Mouse (Mus musculus): ENCODE measurements around the gene Iffo2. TPM values are rescaled to one million over a fixed set of nuclear protein-coding genes. Genes with fewer than 3 reads are reported as not detected.
A peak's percentile ranks its signal among the peaks of the same experiment; 100 is the strongest.

The Iffo2 gene
- polyA plus RNA-seq, 2 experiments = 0.56 to 1.4 TPM

DNA sequence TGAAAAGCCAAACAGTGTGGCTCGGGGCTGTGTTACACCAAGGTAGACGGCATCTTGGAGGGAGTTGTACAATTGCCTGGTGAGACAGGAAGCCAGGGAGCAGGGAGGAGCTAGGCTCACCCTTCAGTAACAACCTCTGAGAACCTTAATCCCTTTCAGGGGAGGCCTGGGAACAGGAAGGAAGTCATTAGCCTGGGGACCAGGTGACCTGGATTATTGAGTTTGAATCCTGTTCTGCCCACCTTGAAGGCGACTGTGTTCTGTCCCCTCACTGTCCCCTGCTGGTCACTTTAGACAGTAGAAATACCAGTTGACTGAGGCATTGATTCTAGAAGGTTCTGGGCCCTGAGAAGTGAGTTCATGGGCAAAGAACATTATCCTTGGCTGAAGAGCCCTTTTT, 63.7 kb downstream of the Iffo2 start:
- WGBS (ENCODE audit: insufficient replicate concordance) = 27% methylated on average over 3 of the region's 3 CpGs
- no peak for ATAC-seq (ENCODE audit: insufficient read depth)
- no peaks in the 10 kb centered on the region for H3K27me3 ChIP-seq (ENCODE audit: control insufficient read depth, insufficient read depth, low read length)
- H3K9me3 ChIP-seq (ENCODE audit: control insufficient read depth, low read length) = no peaks in the 10 kb centered on the region
- TF ChIP-seq CTCF (IDR thresholded peaks at IDR 0.05; ENCODE audit: low read depth) (no peak), EP300 (IDR thresholded peaks at IDR 0.05; ENCODE audit: low read depth) (no peak)
- H3K27ac ChIP-seq = no peak overlapping the region
- no peaks in the 10 kb centered on the region for H3K36me3 ChIP-seq (replicated peaks; ENCODE audit: control insufficient read depth, insufficient read depth, low read depth)
- H3K4me3 ChIP-seq (ENCODE audit: insufficient read depth in 1 of 2, low read depth in 2 of 2, low read length in 2 of 2) = no peak overlapping the region
- no peak overlapping the region for H3K9ac ChIP-seq (replicated peaks)
- DNase-seq (ENCODE audit: low read depth in 3 of 3, low spot score in 3 of 3) = no peak
- no peak overlapping the region for H3K4me2 ChIP-seq (ENCODE audit: low read depth)
- H3K4me1 ChIP-seq (replicated peaks; ENCODE audit: control insufficient read depth in 2 of 2, insufficient read depth in 2 of 2, low read length in 1 of 2) = peaks cover 0 to 7% of the 10 kb centered on the region in 2 experiments; a peak in 1 of 4 replicates

DNA sequence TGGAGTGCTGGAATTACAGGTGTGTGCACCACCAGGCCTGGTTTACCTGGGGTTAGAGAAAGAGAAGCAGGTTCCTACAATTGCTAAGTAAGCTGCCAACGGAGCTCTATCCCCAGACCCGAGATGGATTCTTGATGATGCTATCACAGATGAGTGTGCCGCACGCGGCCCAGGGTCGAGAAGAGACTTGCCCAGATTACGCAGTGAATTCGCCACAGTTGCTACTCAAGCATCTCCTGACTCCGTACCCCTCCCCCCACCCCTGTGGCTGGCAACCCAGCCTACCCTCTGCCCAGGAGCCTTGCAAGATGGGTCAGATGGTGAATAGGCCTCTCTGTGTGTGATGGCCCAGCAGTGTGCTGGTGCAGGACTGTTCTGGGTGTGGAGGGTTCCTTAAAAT, 66.4 kb downstream of the Iffo2 start:
- H3K27me3 ChIP-seq (ENCODE audit: control insufficient read depth, insufficient read depth, low read length) = no peaks in the 10 kb centered on the region
- no peaks in the 10 kb centered on the region for H3K9me3 ChIP-seq (ENCODE audit: control insufficient read depth, low read length)
- ATAC-seq (ENCODE audit: insufficient read depth) = no peak
- H3K4me2 ChIP-seq (ENCODE audit: low read depth) = no peak overlapping the region
- DNase-seq (ENCODE audit: low read depth in 3 of 3, low spot score in 3 of 3) = no peak
- H3K27ac ChIP-seq = no peak overlapping the region
- no peak overlapping the region for H3K4me3 ChIP-seq (ENCODE audit: insufficient read depth in 1 of 2, low read depth in 2 of 2, low read length in 2 of 2)
- peaks cover 0 to 16% of the 10 kb centered on the region in 2 experiments; a peak in 2 of 4 replicates for H3K4me1 ChIP-seq (replicated peaks; ENCODE audit: control insufficient read depth in 2 of 2, insufficient read depth in 2 of 2, low read length in 1 of 2)
- TF ChIP-seq EP300 (IDR thresholded peaks at IDR 0.05; ENCODE audit: low read depth) (no peak), CTCF (IDR thresholded peaks at IDR 0.05; ENCODE audit: low read depth) (no peak)
- no peak overlapping the region for H3K9ac ChIP-seq (replicated peaks)
- 44% methylated on average over 9 of the region's 9 CpGs for WGBS (ENCODE audit: insufficient replicate concordance)
- no peaks in the 10 kb centered on the region for H3K36me3 ChIP-seq (replicated peaks; ENCODE audit: control insufficient read depth, insufficient read depth, low read depth)

DNA sequence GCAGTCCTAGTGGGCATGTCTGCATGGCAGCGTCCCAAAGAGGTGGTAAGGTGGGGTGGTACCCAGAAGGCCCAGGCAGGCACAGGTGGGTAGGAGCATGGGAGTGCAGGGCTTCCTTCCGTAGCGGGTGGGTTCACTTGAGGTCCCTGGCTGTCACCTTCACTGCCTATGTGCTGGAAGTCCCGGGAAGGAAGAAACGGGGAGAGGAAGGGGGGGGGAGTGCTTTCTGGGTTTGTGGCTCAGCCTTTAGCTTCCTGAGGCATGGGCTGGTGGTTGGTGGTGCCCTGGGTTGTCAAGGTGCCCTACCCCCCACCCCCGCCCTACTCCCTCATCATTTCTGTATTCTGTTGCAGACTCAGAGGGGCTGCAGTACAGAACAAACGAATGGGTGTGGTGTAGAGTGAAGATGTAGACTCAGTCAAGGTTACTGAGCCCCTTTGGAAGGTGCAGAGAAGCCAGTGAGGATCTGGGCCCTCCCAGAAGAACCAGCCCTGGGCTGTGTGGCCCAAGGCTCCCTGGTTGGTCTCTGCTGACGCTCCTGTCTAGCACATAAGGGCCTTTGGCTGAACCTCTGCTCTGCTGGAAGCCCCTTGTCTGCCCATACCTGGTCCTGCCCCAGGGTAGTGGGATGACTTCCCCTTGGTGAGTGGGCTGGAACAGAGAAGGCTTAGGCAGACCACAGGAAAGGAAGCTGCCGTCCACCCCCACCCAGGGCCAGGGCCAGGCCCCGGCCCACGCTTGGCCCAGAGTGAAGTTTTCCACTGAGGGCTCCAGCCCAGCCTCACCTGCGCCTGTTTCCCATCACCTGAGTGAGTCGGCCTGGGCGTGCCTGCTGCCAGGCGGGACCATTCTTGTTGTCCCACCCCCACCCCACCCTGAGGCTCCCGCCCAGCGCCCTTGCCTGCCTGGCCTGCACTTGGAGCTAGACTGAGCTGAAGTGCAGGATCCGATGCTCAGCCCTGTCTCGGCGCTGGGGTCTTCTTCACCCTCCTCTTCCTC, 67.2 kb downstream of the Iffo2 start:
- 29% methylated on average over 20 of the region's 20 CpGs for WGBS (ENCODE audit: insufficient replicate concordance)
- no peak overlapping the region for H3K27ac ChIP-seq
- ATAC-seq (ENCODE audit: insufficient read depth) = no peak
- peaks cover 0 to 24% of the 10 kb centered on the region in 2 experiments; a peak in 2 of 4 replicates for H3K4me1 ChIP-seq (replicated peaks; ENCODE audit: control insufficient read depth in 2 of 2, insufficient read depth in 2 of 2, low read length in 1 of 2)
- no peak overlapping the region for H3K4me2 ChIP-seq (ENCODE audit: low read depth)
- no peaks in the 10 kb centered on the region for H3K27me3 ChIP-seq (ENCODE audit: control insufficient read depth, insufficient read depth, low read length)
- H3K9me3 ChIP-seq (ENCODE audit: control insufficient read depth, low read length) = no peaks in the 10 kb centered on the region
- no peaks in the 10 kb centered on the region for H3K36me3 ChIP-seq (replicated peaks; ENCODE audit: control insufficient read depth, insufficient read depth, low read depth)
- no peak for DNase-seq (ENCODE audit: low read depth in 3 of 3, low spot score in 3 of 3)
- TF ChIP-seq CTCF (IDR thresholded peaks at IDR 0.05; ENCODE audit: low read depth) (no peak), EP300 (IDR thresholded peaks at IDR 0.05; ENCODE audit: low read depth) (no peak)
- no peak overlapping the region for H3K4me3 ChIP-seq (ENCODE audit: insufficient read depth in 1 of 2, low read depth in 2 of 2, low read length in 2 of 2)
- H3K9ac ChIP-seq (replicated peaks) = no peak overlapping the region

DNA sequence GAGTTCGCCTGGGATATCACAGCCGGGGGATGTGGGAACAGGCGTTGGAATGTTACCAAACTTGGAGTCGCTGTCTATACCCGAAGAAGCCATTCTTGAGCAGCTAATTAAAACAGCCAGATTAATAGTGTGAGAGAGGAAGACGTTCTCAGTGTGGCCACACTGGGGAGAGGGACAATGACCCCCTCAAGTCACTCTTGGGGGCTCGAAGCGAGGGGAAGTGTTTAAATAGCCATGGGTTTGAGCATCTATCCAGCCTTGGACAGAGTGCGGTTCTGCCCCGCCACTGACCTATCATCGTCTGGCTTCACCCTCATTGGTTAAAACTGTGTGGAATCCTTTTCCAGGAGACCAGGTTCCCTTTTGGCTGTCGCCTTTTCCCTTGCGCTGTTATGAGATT, 68.0 kb downstream of the Iffo2 start:
- 18% methylated on average over 13 of the region's 13 CpGs for WGBS (ENCODE audit: insufficient replicate concordance)
- H3K4me1 ChIP-seq (replicated peaks; ENCODE audit: control insufficient read depth in 2 of 2, insufficient read depth in 2 of 2, low read length in 1 of 2) = peaks cover 0 to 26% of the 10 kb centered on the region in 2 experiments; a peak in 2 of 4 replicates
- no peak overlapping the region for H3K27ac ChIP-seq
- H3K27me3 ChIP-seq (ENCODE audit: control insufficient read depth, insufficient read depth, low read length) = no peaks in the 10 kb centered on the region
- TF ChIP-seq CTCF (IDR thresholded peaks at IDR 0.05; ENCODE audit: low read depth) = no peak
- TF ChIP-seq EP300 (IDR thresholded peaks at IDR 0.05; ENCODE audit: low read depth) = no peak
- no peak overlapping the region for H3K9ac ChIP-seq (replicated peaks)
- ATAC-seq (ENCODE audit: insufficient read depth) = no peak
- no peak overlapping the region for H3K4me3 ChIP-seq (ENCODE audit: insufficient read depth in 1 of 2, low read depth in 2 of 2, low read length in 2 of 2)
- peak overlapping the region; percentile 34 for H3K4me2 ChIP-seq (ENCODE audit: low read depth)
- DNase-seq (ENCODE audit: low read depth in 3 of 3, low spot score in 3 of 3) = no peak
- no peaks in the 10 kb centered on the region for H3K9me3 ChIP-seq (ENCODE audit: control insufficient read depth, low read length)
- H3K36me3 ChIP-seq (replicated peaks; ENCODE audit: control insufficient read depth, insufficient read depth, low read depth) = no peaks in the 10 kb centered on the region

DNA sequence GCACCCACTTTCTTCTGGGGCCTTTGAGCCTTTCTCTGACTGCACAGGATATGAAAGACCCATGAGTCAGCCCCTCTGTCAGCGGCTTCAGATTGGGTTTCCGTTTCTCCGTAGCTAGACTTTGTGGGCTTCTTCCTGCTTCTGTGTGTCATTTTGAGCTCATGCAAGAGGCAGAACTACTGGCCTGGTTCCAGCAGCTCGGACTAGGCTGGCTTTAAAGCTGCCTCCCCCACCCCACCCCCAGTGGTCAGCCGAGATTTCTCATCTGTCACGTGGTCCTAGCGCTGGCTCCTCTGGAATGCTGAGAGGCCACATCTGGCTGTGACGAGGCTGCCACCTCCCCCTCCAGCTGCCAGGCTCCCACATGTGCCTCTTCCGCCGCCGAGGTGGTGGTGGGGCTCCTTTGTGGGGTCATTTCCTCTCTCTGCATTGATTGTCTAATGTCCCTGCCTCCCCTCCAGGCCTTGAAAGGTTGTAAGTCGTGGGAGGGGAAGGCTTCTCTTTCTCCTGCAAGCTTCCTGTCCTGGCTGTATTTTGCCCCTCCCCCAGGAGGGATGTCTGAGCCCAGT, 68.7 kb downstream of the Iffo2 start:
- peaks cover 0 to 26% of the 10 kb centered on the region in 2 experiments; a peak in 2 of 4 replicates for H3K4me1 ChIP-seq (replicated peaks; ENCODE audit: control insufficient read depth in 2 of 2, insufficient read depth in 2 of 2, low read length in 1 of 2)
- ATAC-seq (ENCODE audit: insufficient read depth) = peak; percentile 61
- under 1% methylated on average over 12 of the region's 12 CpGs for WGBS (ENCODE audit: insufficient replicate concordance)
- H3K4me3 ChIP-seq (ENCODE audit: insufficient read depth in 1 of 2, low read depth in 2 of 2, low read length in 2 of 2) = no peak overlapping the region
- TF ChIP-seq EP300 (IDR thresholded peaks at IDR 0.05; ENCODE audit: low read depth) (no peak), CTCF (IDR thresholded peaks at IDR 0.05; ENCODE audit: low read depth) (no peak)
- no peaks in the 10 kb centered on the region for H3K9me3 ChIP-seq (ENCODE audit: control insufficient read depth, low read length)
- H3K4me2 ChIP-seq (ENCODE audit: low read depth) = peak overlapping the region; percentile 34
- no peaks in the 10 kb centered on the region for H3K27me3 ChIP-seq (ENCODE audit: control insufficient read depth, insufficient read depth, low read length)
- no peak overlapping the region; the same call in 1 of the 2 replicates for H3K27ac ChIP-seq
- DNase-seq (ENCODE audit: low read depth in 3 of 3, low spot score in 3 of 3) = peak in 2 of 3 experiments; percentile 43
- H3K36me3 ChIP-seq (replicated peaks; ENCODE audit: control insufficient read depth, insufficient read depth, low read depth) = no peaks in the 10 kb centered on the region
- no peak overlapping the region for H3K9ac ChIP-seq (replicated peaks)

Data from liver, embryonic 14.5 days (tissue).